In genomic region chr4:136678480-136678879, GRCm38 (mm10) we compare ENCODE assay signal across 8 mouse cellular contexts. TPM values are rescaled to one million over a fixed set of nuclear protein-coding genes. Genes with fewer than 3 reads are reported as not detected.
DNase-seq lines count a peak whose midpoint lies in the region; ATAC-seq and TF ChIP-seq lines count a peak whose summit lies in the region.

No protein-coding gene starts in this region.

- H3K4me3 ChIP-seq in liver, embryonic 12.5 days, result no peak overlapping the region
- no peak overlapping the region for H3K4me3 ChIP-seq in cortical plate, adult 2 months (ENCODE audit: insufficient read depth, low read length)
- H3K4me3 ChIP-seq in limb, embryonic 14.5 days (replicated peaks; ENCODE audit: low read length), result no peak overlapping the region
- H3K4me3 ChIP-seq in neural tube, embryonic 11.5 days (ENCODE audit: low read depth, low read length), result no peak overlapping the region
- H3K4me3 ChIP-seq in stomach, postnatal 0 days (ENCODE audit: low read depth, low read length), result no peak overlapping the region

- TF ChIP-seq CTCF in cortical plate, adult 2 months (IDR thresholded peaks at IDR 0.05; ENCODE audit: extremely low read depth, insufficient read depth, low read length), result peak; percentile 100
- TF ChIP-seq CTCF in stomach, postnatal 0 days (IDR thresholded peaks at IDR 0.05; ENCODE audit: low read depth), result peak; percentile 99

- H3K4me2 ChIP-seq in liver, embryonic 12.5 days, result no peak overlapping the region
- no peak overlapping the region for H3K4me2 ChIP-seq in limb, embryonic 14.5 days (replicated peaks; ENCODE audit: low read depth, low read length, severe bottlenecking)
- no peak overlapping the region for H3K4me2 ChIP-seq in neural tube, embryonic 11.5 days (ENCODE audit: low read depth)
- H3K4me2 ChIP-seq in stomach, postnatal 0 days (replicated peaks; ENCODE audit: low read depth), result no peak overlapping the region

- H3K4me1 ChIP-seq in liver, embryonic 12.5 days, result no peaks in the 10 kb centered on the region
- no peaks in the 10 kb centered on the region; the same call in 1 of the 2 replicates for H3K4me1 ChIP-seq in cortical plate, adult 2 months (ENCODE audit: control insufficient read depth, insufficient read depth, low read length)
- 0 out of 2 replicates have a peak, but pooled peaks cover 4% of the 10 kb centered on the region for H3K4me1 ChIP-seq in limb, embryonic 14.5 days (ENCODE audit: control insufficient read depth, insufficient read depth, low read length)
- H3K4me1 ChIP-seq in neural tube, embryonic 11.5 days (ENCODE audit: control insufficient read depth, insufficient read depth, low read length), result peaks cover 2% of the 10 kb centered on the region; the same call in 1 of the 2 replicates
- H3K4me1 ChIP-seq in stomach, postnatal 0 days (replicated peaks; ENCODE audit: control insufficient read depth, insufficient read depth), result no peaks in the 10 kb centered on the region

- ATAC-seq in liver, embryonic 12.5 days, result no peak
- ATAC-seq in limb, embryonic 14.5 days (ENCODE audit: low FRiP score, low read depth), result no peak
- ATAC-seq in neural tube, embryonic 11.5 days (ENCODE audit: insufficient read depth, low FRiP score, low TSS enrichment), result no peak; the same call in 1 of the 2 replicates
- no peak for ATAC-seq in stomach, postnatal 0 days (ENCODE audit: low FRiP score, low TSS enrichment)

- no peaks in the 10 kb centered on the region for H3K9me3 ChIP-seq in liver, embryonic 12.5 days (replicated peaks)
- no peaks in the 10 kb centered on the region for H3K9me3 ChIP-seq in limb, embryonic 14.5 days (ENCODE audit: control insufficient read depth, low read length)
- H3K9me3 ChIP-seq in neural tube, embryonic 11.5 days (ENCODE audit: control insufficient read depth, low read length), result no peaks in the 10 kb centered on the region
- H3K9me3 ChIP-seq in stomach, postnatal 0 days (ENCODE audit: control insufficient read depth, low read length), result no peaks in the 10 kb centered on the region

- TF ChIP-seq POLR2A in cortical plate, adult 2 months (IDR thresholded peaks at IDR 0.05; ENCODE audit: extremely low read depth, insufficient read depth, low read length), result no peak
- no peak for TF ChIP-seq POLR2A in limb, embryonic 14.5 days (IDR thresholded peaks at IDR 0.05; ENCODE audit: borderline replicate concordance, extremely low read depth, insufficient read depth, insufficient read length)

- no peak for TF ChIP-seq EP300 in stomach, postnatal 0 days (optimal IDR thresholded peaks at IDR 0.05)

- no peak overlapping the region for H3K27ac ChIP-seq in liver, embryonic 12.5 days
- no peak overlapping the region for H3K27ac ChIP-seq in cortical plate, adult 2 months (ENCODE audit: insufficient read depth, low read length)
- no peak overlapping the region for H3K27ac ChIP-seq in limb, embryonic 14.5 days (replicated peaks; ENCODE audit: low read depth, low read length)
- H3K27ac ChIP-seq in neural tube, embryonic 11.5 days (ENCODE audit: low read depth, low read length), result no peak overlapping the region
- no peak overlapping the region for H3K27ac ChIP-seq in stomach, postnatal 0 days (replicated peaks)

- no peaks in the 10 kb centered on the region for H3K36me3 ChIP-seq in liver, embryonic 12.5 days
- peaks cover 29% of the 10 kb centered on the region for H3K36me3 ChIP-seq in limb, embryonic 14.5 days (ENCODE audit: control insufficient read depth, insufficient read depth, low read length)
- peaks cover 3% of the 10 kb centered on the region for H3K36me3 ChIP-seq in neural tube, embryonic 11.5 days (ENCODE audit: control insufficient read depth, insufficient read depth, low read length)
- 0 out of 2 replicates have a peak, but pooled peaks cover 5% of the 10 kb centered on the region for H3K36me3 ChIP-seq in stomach, postnatal 0 days (ENCODE audit: control insufficient read depth, insufficient read depth, low read length)

- whole genome bisulfite sequencing in liver, embryonic 12.5 days (ENCODE audit: insufficient replicate concordance), result 6% methylated on average over 3 of the region's 3 CpGs
- WGBS in limb, embryonic 14.5 days, result 5% methylated on average over 3 of the region's 3 CpGs
- 9% methylated on average over 3 of the region's 3 CpGs for WGBS in neural tube, embryonic 11.5 days
- 3% methylated on average over 3 of the region's 3 CpGs for WGBS in stomach, postnatal 0 days

- no peaks in the 10 kb centered on the region; the same call in 1 of the 2 replicates for H3K27me3 ChIP-seq in liver, embryonic 12.5 days (replicated peaks)
- H3K27me3 ChIP-seq in limb, embryonic 14.5 days (ENCODE audit: control insufficient read depth, insufficient read depth, low read length), result no peaks in the 10 kb centered on the region
- no peaks in the 10 kb centered on the region for H3K27me3 ChIP-seq in neural tube, embryonic 11.5 days (ENCODE audit: control insufficient read depth, insufficient read depth, low read length)
- no peaks in the 10 kb centered on the region for H3K27me3 ChIP-seq in stomach, postnatal 0 days (ENCODE audit: control insufficient read depth, insufficient read depth, low read length)

- peak; percentile 72 for DNase-seq in liver
- peak; percentile 72 to 75 for DNase-seq in gastrocnemius, adult 8-10 months (ENCODE audit: low spot score in 2 of 2)
- DNase-seq in kidney, adult 8-10 months, result peak; percentile 72 to 90
- peak; percentile 86 for DNase-seq in limb, embryonic 14.5 days (ENCODE audit: low spot score)
- DNase-seq in neural tube, embryonic 11.5 days (ENCODE audit: low spot score), result peak; percentile 84
- DNase-seq in stomach, postnatal 0 days (ENCODE audit: low spot score), result peak; percentile 80

- no peak overlapping the region for H3K9ac ChIP-seq in liver, embryonic 12.5 days
- no peak overlapping the region for H3K9ac ChIP-seq in limb, embryonic 14.5 days (ENCODE audit: low read depth, low read length, severe bottlenecking)
- H3K9ac ChIP-seq in neural tube, embryonic 11.5 days (ENCODE audit: low read length), result no peak overlapping the region
- no peak overlapping the region for H3K9ac ChIP-seq in stomach, postnatal 0 days (ENCODE audit: low read length)

RNA-seq across cellular contexts. Expression of gene Lactbl1, which starts 56.1 kb away (rescaled TPM):
- not detected in 2 replicates for polyA plus RNA-seq in liver, embryonic 12.5 days (2016; fragmentation: Nextera tagmentation; extraction: Ambion mirVana)
- polyA plus RNA-seq in cortical plate, adult 2 months (2012; rRNA removed), result 0.10 and 0.11 TPM in 2 replicates
- not detected for total RNA-seq in gastrocnemius, adult 8-10 months (2022)
- polyA plus RNA-seq in limb, embryonic 14.5 days (2012; rRNA removed), result 0.09 and 0.12 TPM in 2 replicates
- polyA plus RNA-seq in limb, embryonic 14.5 days (2014; fragmentation: Nextera tagmentation; extraction: Ambion mirVana), result 0.07 TPM in 1 of 2 replicates, not detected in the other
- polyA plus RNA-seq in neural tube, embryonic 11.5 days (2014; fragmentation: Nextera tagmentation; extraction: Ambion mirVana), result not detected in 2 replicates
- polyA plus RNA-seq in stomach, postnatal 0 days (2015; fragmentation: Nextera tagmentation; extraction: Ambion mirVana), result not detected in 2 replicates
